In genomic region chr3:96401832-96402501, GRCm38 (mm10) we compare ENCODE assay signal across 9 mouse cellular contexts. TPM values are rescaled to one million over a fixed set of nuclear protein-coding genes. Genes with fewer than 3 reads are reported as not detected.
DNase-seq lines count a peak whose midpoint lies in the region; ATAC-seq and TF ChIP-seq lines count a peak whose summit lies in the region.
"Had no signal": no experiment of that assay in that cellular context is flagged by ENCODE, and none has a peak within 500 bp of the region (broad histone marks: within the 10 kb centered on the region; RNA-seq: fewer than 3 reads in every experiment).

No protein-coding gene starts in this region.

- TF ChIP-seq CTCF in bone marrow, adult 2 months (IDR thresholded peaks at IDR 0.05; ENCODE audit: control insufficient read depth, insufficient read depth, low read length) = peak; percentile 24; the same call in 1 of the 2 replicates
- TF ChIP-seq CTCF in intestine, postnatal 0 days (IDR thresholded peaks at IDR 0.05; ENCODE audit: low read depth) = peak; percentile 53

- 3% methylated on average over 41 of the region's 41 CpGs for WGBS in bone marrow, adult 2 months
- under 1% methylated on average over 41 of the region's 41 CpGs for WGBS in forebrain, embryonic 13.5 days
- WGBS in intestine, postnatal 0 days = 1% methylated on average over 41 of the region's 41 CpGs
- under 1% methylated on average over 41 of the region's 41 CpGs for WGBS in midbrain, embryonic 13.5 days

- H3K27ac ChIP-seq in bone marrow, adult 2 months (ENCODE audit: control insufficient read depth, insufficient read depth, low read depth, low read length, poor library complexity) = no peak overlapping the region
- H3K27ac ChIP-seq in forebrain, embryonic 13.5 days = no peak overlapping the region
- H3K27ac ChIP-seq in intestine, postnatal 0 days (ENCODE audit: low read depth, low read length) = no peak overlapping the region
- no peak overlapping the region for H3K27ac ChIP-seq in midbrain, embryonic 13.5 days

- H3K4me1 ChIP-seq in bone marrow, adult 2 months (ENCODE audit: control insufficient read depth, insufficient read depth, low read length) = no peaks in the 10 kb centered on the region
- H3K4me1 ChIP-seq in forebrain, embryonic 13.5 days = peaks cover 9% of the 10 kb centered on the region
- H3K4me1 ChIP-seq in intestine, postnatal 0 days (replicated peaks; ENCODE audit: control insufficient read depth, insufficient read depth, low read length) = no peaks in the 10 kb centered on the region
- H3K4me1 ChIP-seq in midbrain, embryonic 13.5 days (replicated peaks) = peaks cover 13% of the 10 kb centered on the region

- DNase-seq in layer of hippocampus, postnatal 36 days = peak; percentile 40 to 41
- DNase-seq in layer of hippocampus, adult 9-11 months = no peak
- DNase-seq in thymus, postnatal 0 days (ENCODE audit: low spot score) = peak; percentile 24
- DNase-seq in gastrocnemius, postnatal 4 days (ENCODE audit: low spot score in 2 of 2) = no peak

- no peak for TF ChIP-seq POLR2A in bone marrow, adult 2 months (IDR thresholded peaks at IDR 0.05; ENCODE audit: borderline replicate concordance, control insufficient read depth, low read depth, low read length)

- peaks cover 3% of the 10 kb centered on the region; the same call in 1 of the 2 replicates for H3K9me3 ChIP-seq in forebrain, embryonic 13.5 days (replicated peaks)
- no peaks in the 10 kb centered on the region for H3K9me3 ChIP-seq in intestine, postnatal 0 days (ENCODE audit: control insufficient read depth)
- no peaks in the 10 kb centered on the region for H3K9me3 ChIP-seq in midbrain, embryonic 13.5 days

- no peaks in the 10 kb centered on the region for H3K36me3 ChIP-seq in forebrain, embryonic 13.5 days (ENCODE audit: poor library complexity, severe bottlenecking)
- no peaks in the 10 kb centered on the region for H3K36me3 ChIP-seq in intestine, postnatal 0 days (ENCODE audit: control insufficient read depth, insufficient read depth)
- H3K36me3 ChIP-seq in midbrain, embryonic 13.5 days = no peaks in the 10 kb centered on the region

- ATAC-seq in forebrain, embryonic 13.5 days = peak; percentile 36; the same call in 1 of the 2 replicates
- 0 out of 2 replicates have a peak, but pooled peaks have one; percentile 29 for ATAC-seq in intestine, postnatal 0 days
- 0 out of 2 replicates have a peak, but pooled peaks have one; percentile 43 for ATAC-seq in midbrain, embryonic 13.5 days

- H3K4me2 ChIP-seq in forebrain, embryonic 13.5 days = peak overlapping the region; percentile 52
- peak overlapping the region; percentile 46 for H3K4me2 ChIP-seq in intestine, postnatal 0 days (replicated peaks; ENCODE audit: low read depth)
- peak overlapping the region; percentile 42 for H3K4me2 ChIP-seq in midbrain, embryonic 13.5 days (replicated peaks)

- H3K27me3 ChIP-seq in forebrain, embryonic 13.5 days = peaks cover 96% of the 10 kb centered on the region
- H3K27me3 ChIP-seq in intestine, postnatal 0 days (replicated peaks; ENCODE audit: control insufficient read depth, insufficient read depth, low read length) = peaks cover 88% of the 10 kb centered on the region
- peaks cover 98% of the 10 kb centered on the region for H3K27me3 ChIP-seq in midbrain, embryonic 13.5 days

- no peak overlapping the region for H3K9ac ChIP-seq in forebrain, embryonic 13.5 days
- no peak overlapping the region for H3K9ac ChIP-seq in intestine, postnatal 0 days (ENCODE audit: low read depth, low read length)
- no peak overlapping the region for H3K9ac ChIP-seq in midbrain, embryonic 13.5 days (replicated peaks)

- no peak overlapping the region for H3K4me3 ChIP-seq in bone marrow, adult 2 months (replicated peaks; ENCODE audit: control insufficient read depth, low read depth, low read length)
- H3K4me3 ChIP-seq in forebrain, embryonic 13.5 days = peak overlapping the region; percentile 35
- peak overlapping the region; percentile 17 for H3K4me3 ChIP-seq in intestine, postnatal 0 days (ENCODE audit: low read depth, low read length)
- H3K4me3 ChIP-seq in midbrain, embryonic 13.5 days (replicated peaks) = peak overlapping the region; percentile 27

RNA-seq across cellular contexts. Expression of gene BC107364, which starts 50.1 kb away (rescaled TPM):
- not detected for total RNA-seq in layer of hippocampus, postnatal 36 days (2021)
- polyA plus RNA-seq in bone marrow, adult 2 months (2011; ENCODE audit: insufficient read depth, insufficient read length, low replicate concordance, missing spikeins) = not detected in 2 replicates
- not detected in 2 replicates for polyA plus RNA-seq in forebrain, embryonic 13.5 days (2015; fragmentation: Nextera tagmentation; extraction: Ambion mirVana)
- 0.54 and 0.56 TPM in 2 replicates for polyA plus RNA-seq in intestine, postnatal 0 days (2015; fragmentation: Nextera tagmentation; extraction: Ambion mirVana)
- not detected in 2 replicates for polyA plus RNA-seq in midbrain, embryonic 13.5 days (2015; fragmentation: Nextera tagmentation; extraction: Ambion mirVana)
- 0.46 and 0.55 TPM in 2 replicates for polyA plus RNA-seq in thymus, postnatal 0 days (2015; fragmentation: Nextera tagmentation; extraction: Ambion mirVana)
- not detected for total RNA-seq in gastrocnemius, postnatal 4 days (2021)
- polyA plus RNA-seq: cortical plate, adult 2 months had no signal

Comparison
In these comparisons a context has a peak if more than half of its experiments do, and no peak if none do; other contexts are left out.
1. DNase-seq: peak in layer of hippocampus, postnatal 36 days (2 of 2) and thymus, postnatal 0 days (single experiment); none in layer of hippocampus, adult 9-11 months (single experiment) and gastrocnemius, postnatal 4 days (0 of 2).
2. Peak in every context shown above with its lines, with median percentiles within 50 percentile points of each other: ATAC-seq and H3K4me2 ChIP-seq.